Mouse (Mus musculus) heart, adult 9 months (tissue): ENCODE data around the gene Olfr857.
"Not testable (repeated sequence)": the region's sequence is repeated elsewhere in the genome, so short reads cannot be mapped to it uniquely, and the experiment has no call there.

Experiments used
- DNase-seq, 2 experiments: peaks; one replicate each; pipeline ENCODE4 v3.0.0; 2022; ENCODE audit warnings: low spot score in 2 of 2

The Olfr857 gene

DNA sequence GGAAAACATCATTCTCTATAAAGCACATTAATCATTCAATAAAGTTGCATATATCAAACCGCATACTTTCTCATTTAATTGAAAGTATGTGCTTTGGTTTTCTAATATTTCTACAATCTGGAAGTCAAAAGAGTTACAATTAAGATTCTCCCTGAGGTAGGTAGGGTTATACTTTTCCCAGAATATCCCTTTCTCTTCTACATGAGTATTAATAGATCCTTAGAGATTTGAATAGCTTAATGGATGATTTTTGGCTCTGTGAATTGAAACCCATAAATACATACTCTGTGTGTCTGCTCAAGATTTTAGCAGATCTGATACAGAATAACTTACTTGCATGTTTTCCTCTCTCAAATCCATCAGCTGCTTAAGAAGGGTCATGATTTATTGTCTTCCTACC is at the start of gene Olfr857:
Gene Olfr857, plus strand, starts transcription at position 301 of the 400 bp plus-strand sequence.
- no peak for DNase-seq

DNA sequence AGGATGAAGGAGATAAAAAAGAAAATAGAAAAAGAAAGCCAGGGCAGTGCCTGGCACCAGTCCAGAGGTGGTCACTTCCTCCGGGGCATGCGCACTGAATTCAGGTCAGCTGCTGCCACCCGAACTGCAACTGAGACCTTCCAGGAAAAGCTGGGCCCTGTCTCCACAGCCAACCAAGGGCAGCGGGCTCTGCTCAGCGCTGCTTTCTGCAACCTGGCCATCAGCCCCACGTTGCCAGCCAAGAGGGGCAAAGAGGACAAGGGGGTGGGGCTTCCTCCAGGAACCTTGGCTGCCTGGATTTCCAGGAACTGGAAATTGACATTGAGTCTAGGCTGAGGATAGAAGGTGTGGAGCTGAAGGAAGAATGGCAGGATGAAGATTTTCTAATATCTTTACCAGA is 19.0 kb upstream of the Olfr857 start:
- DNase-seq: no peak

DNA sequence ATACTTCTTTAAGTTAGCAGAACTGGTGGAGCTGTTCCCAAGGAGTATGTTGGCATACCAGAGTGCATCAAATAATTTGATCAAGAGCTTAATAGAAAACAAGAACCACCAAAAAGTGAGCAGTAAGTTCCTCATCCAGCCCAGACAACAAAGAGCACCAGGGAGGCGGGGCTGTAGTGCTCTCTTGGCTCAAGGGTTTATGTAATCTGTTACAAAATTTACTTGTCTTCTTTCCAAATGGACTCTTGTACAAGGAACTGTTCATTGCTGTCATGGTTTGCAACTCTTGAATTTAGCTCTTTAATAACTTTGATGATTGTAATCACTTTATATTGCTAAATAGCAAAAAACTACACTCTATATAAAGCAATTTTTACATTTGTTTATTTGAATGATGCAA is 17.8 kb upstream of the Olfr857 start:
- DNase-seq: no peak

DNA sequence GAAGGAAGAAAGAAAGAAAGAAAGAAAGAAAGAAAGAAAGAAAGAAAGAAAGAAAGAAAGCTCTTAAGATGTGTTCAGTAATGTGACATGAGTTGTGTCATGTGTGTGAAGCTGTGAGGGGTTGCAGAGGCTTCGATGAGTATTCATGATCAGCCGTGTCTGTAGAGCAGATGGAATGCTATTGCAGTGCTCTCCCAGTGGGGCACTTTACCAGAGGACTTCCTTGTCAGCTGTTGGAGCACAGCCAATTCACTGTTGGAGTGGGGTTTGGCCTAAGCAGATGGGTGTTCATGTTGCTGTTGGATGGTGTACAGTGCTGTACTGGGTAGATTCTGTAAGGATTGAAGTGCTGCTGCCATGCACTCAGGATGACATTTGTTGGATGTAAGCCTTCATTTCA is 16.8 kb upstream of the Olfr857 start:
- no peak for DNase-seq

DNA sequence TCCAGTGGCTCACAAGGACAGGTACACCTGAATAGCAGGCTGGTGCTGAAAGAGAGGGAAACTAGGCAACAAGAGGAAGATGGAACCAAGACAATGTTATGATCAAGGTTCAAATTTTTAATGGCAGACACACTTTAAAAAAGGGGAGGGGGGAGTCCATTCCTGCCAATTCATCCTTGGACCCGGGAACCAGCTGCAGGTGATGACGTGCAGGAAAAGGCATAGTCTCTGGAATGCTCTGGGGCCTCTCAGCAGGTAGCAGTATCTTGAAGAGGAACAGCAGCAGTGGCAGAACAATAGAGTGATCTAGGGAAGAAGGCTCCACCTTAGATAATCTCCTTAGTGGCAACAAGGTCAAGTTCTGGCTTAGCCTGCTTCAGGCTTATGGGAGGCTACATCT is 14.9 kb upstream of the Olfr857 start:
- DNase-seq: not testable (repeated sequence)

DNA sequence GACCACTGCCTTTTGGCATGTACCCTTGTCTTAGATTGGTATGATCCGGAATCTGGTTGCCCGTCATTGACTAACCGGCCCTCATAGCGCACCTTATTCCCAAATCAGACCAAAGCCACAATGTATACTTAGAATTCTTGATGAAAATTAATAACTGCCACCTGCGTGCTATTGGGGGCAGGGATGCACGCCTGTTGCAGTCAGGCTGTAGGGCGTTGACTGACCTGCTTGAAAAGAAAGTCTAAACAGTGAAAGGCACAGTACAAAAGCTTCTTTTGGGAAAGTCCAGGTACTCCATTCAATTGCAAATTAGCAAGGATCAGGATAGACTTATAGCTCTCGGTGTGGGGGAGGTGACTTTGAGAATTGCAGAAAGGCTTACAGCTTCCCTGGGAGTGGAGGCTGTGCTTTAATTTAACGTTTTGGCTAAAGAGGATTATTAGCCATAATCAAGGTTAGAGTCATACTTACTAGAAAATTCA is 14.3 kb upstream of the Olfr857 start:
- DNase-seq: not testable (repeated sequence)

DNA sequence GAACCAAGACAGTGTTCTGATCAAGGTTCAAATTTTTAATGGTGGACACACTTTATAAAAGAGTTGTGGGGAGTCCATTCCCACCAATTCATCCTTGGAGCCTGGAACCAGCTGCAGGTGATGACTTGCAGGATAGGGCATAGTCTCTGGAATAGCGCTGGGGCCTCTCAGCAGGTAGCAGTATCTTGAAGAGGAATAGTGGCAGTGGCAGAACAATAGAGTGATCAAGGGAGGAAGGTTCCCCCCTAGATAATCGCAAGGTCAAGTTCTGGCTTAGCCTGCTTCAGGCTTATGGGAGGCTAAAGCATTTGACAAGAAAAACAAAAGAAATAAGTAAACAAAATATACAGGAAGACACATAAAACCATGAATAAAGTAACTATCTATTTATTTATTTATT is 4.7 kb upstream of the Olfr857 start:
- DNase-seq: not testable (repeated sequence)
